ENCODE assay signal across 12 mouse cellular contexts in the genomic region with DNA sequence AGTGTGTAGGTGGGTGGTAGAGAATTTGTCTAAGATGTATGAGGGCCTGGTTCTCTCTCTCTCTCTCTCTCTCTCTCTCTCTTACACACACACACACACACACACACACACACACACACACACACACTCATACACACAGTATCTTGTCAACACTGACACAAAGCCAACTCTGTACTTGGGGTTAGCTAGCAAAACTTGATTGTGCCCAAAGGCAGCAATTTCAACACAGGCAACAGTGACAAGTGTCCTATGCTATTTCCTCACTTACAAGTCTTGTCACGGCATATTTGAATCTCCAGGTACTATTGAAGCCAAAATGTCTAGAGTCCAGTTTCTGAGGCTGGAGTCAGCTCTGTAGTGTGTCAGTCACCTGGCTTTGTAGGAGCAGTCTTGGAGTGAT.
A peak's percentile ranks its signal among the peaks of the same experiment; 100 is the strongest.
DNase-seq lines count a peak whose midpoint lies in the region; ATAC-seq and TF ChIP-seq lines count a peak whose summit lies in the region.
"Had no signal": no experiment of that assay in that cellular context is flagged by ENCODE, and none has a peak within 500 bp of the region (broad histone marks: within the 10 kb centered on the region; RNA-seq: fewer than 3 reads in every experiment).

No protein-coding gene starts in this region.

- intact Hi-C loops in heart, postnatal 14 days (cut with DNase I) = loop anchor here (5.0 kb wide), 1 partner anchor 102 kb away; no protein-coding TSS in a partner anchor

- ATAC-seq in heart, postnatal 0 days (ENCODE audit: insufficient read depth, low read depth) = no peak
- no peak for ATAC-seq in limb, embryonic 13.5 days (ENCODE audit: low FRiP score, low read depth)
- no peak for ATAC-seq in hindbrain, embryonic 11.5 days (ENCODE audit: low FRiP score)

- H3K4me2 ChIP-seq in heart, postnatal 0 days (ENCODE audit: low read depth, low read length) = no peak overlapping the region
- H3K4me2 ChIP-seq in limb, embryonic 13.5 days (replicated peaks) = no peak overlapping the region
- H3K4me2 ChIP-seq in hindbrain, embryonic 11.5 days (replicated peaks; ENCODE audit: low read depth, low read length) = no peak overlapping the region
- H3K4me2 ChIP-seq: hindbrain, embryonic 13.5 days; liver, embryonic 15.5 days had no signal

- WGBS in heart, postnatal 0 days = 71% methylated on average over 1 of the region's 1 CpGs
- WGBS in embryonic facial prominence, embryonic 10.5 days = 76% methylated on average over 1 of the region's 1 CpGs
- 82% methylated on average over 1 of the region's 1 CpGs for WGBS in limb, embryonic 13.5 days
- WGBS in hindbrain, embryonic 11.5 days = 91% methylated on average over 1 of the region's 1 CpGs

- H3K36me3 ChIP-seq in heart, postnatal 0 days (replicated peaks; ENCODE audit: control insufficient read depth, insufficient read depth, low read length) = no peaks in the 10 kb centered on the region
- no peaks in the 10 kb centered on the region for H3K36me3 ChIP-seq in embryonic facial prominence, embryonic 10.5 days (replicated peaks)
- H3K36me3 ChIP-seq in limb, embryonic 13.5 days = no peaks in the 10 kb centered on the region
- H3K36me3 ChIP-seq in hindbrain, embryonic 11.5 days (ENCODE audit: control insufficient read depth, insufficient read depth, low read length) = no peaks in the 10 kb centered on the region
- H3K36me3 ChIP-seq: hindbrain, embryonic 13.5 days; liver, embryonic 15.5 days; midbrain, embryonic 10.5 days had no signal

- H3K27me3 ChIP-seq in heart, postnatal 0 days (ENCODE audit: control insufficient read depth, insufficient read depth, low read length) = no peaks in the 10 kb centered on the region
- no peaks in the 10 kb centered on the region for H3K27me3 ChIP-seq in embryonic facial prominence, embryonic 10.5 days (replicated peaks; ENCODE audit: low read depth, poor library complexity, severe bottlenecking)
- H3K27me3 ChIP-seq in limb, embryonic 13.5 days = no peaks in the 10 kb centered on the region
- H3K27me3 ChIP-seq in hindbrain, embryonic 11.5 days (ENCODE audit: control insufficient read depth, insufficient read depth, low read length) = no peaks in the 10 kb centered on the region
- H3K27me3 ChIP-seq: hindbrain, embryonic 13.5 days; liver, embryonic 15.5 days had no signal

- no peak overlapping the region for H3K4me3 ChIP-seq in heart, postnatal 0 days (ENCODE audit: low read depth, low read length)
- no peak overlapping the region for H3K4me3 ChIP-seq in embryonic facial prominence, embryonic 10.5 days
- H3K4me3 ChIP-seq in limb, embryonic 13.5 days = no peak overlapping the region
- no peak overlapping the region for H3K4me3 ChIP-seq in hindbrain, embryonic 11.5 days (ENCODE audit: low read depth, low read length)
- H3K4me3 ChIP-seq: hindbrain, embryonic 13.5 days; liver, embryonic 15.5 days; midbrain, embryonic 10.5 days had no signal

- no peak for TF ChIP-seq EP300 in heart, postnatal 0 days (IDR thresholded peaks at IDR 0.05; ENCODE audit: low read depth)

- H3K9ac ChIP-seq in heart, postnatal 0 days (replicated peaks; ENCODE audit: low read depth, low read length) = no peak overlapping the region
- no peak overlapping the region for H3K9ac ChIP-seq in limb, embryonic 13.5 days
- no peak overlapping the region for H3K9ac ChIP-seq in hindbrain, embryonic 11.5 days (ENCODE audit: low read depth, low read length)
- H3K9ac ChIP-seq: hindbrain, embryonic 13.5 days; liver, embryonic 15.5 days had no signal

- no peak for TF ChIP-seq CTCF in heart, postnatal 0 days (IDR thresholded peaks at IDR 0.05; ENCODE audit: low read depth)

- H3K9me3 ChIP-seq in heart, postnatal 0 days (replicated peaks; ENCODE audit: control insufficient read depth, low read length) = no peaks in the 10 kb centered on the region
- no peaks in the 10 kb centered on the region for H3K9me3 ChIP-seq in embryonic facial prominence, embryonic 10.5 days
- no peaks in the 10 kb centered on the region for H3K9me3 ChIP-seq in limb, embryonic 13.5 days
- H3K9me3 ChIP-seq in hindbrain, embryonic 11.5 days (ENCODE audit: control insufficient read depth, low read length) = no peaks in the 10 kb centered on the region
- H3K9me3 ChIP-seq: hindbrain, embryonic 13.5 days; liver, embryonic 15.5 days; midbrain, embryonic 10.5 days had no signal

- peak overlapping the region; percentile 96 for H3K27ac ChIP-seq in heart, postnatal 0 days (ENCODE audit: low read depth)
- 0 out of 2 replicates have a peak overlapping the region, but pooled peaks have one; percentile 70 for H3K27ac ChIP-seq in embryonic facial prominence, embryonic 10.5 days (replicated peaks)
- peak overlapping the region; percentile 89 for H3K27ac ChIP-seq in limb, embryonic 13.5 days
- H3K27ac ChIP-seq in hindbrain, embryonic 11.5 days (ENCODE audit: low read depth, low read length) = no peak overlapping the region
- H3K27ac ChIP-seq: liver, embryonic 15.5 days had no signal

- DNase-seq in heart, postnatal 0 days (ENCODE audit: low spot score) = no peak
- no peak for DNase-seq in heart, postnatal 14 days
- DNase-seq in 3134 (ENCODE audit: extremely low read depth, insufficient read length, low spot score) = peak; percentile 38
- no peak for DNase-seq in embryonic facial prominence, embryonic 10.5 days (ENCODE audit: low spot score)
- no peak for DNase-seq in adrenal gland, adult 2 months
- DNase-seq in hindbrain, embryonic 11.5 days (ENCODE audit: low spot score) = no peak
- DNase-seq: adrenal gland, postnatal 10 days; thymus, postnatal 25 days had no signal

- peaks cover 29% of the 10 kb centered on the region for H3K4me1 ChIP-seq in heart, postnatal 0 days (ENCODE audit: control insufficient read depth, insufficient read depth)
- H3K4me1 ChIP-seq in embryonic facial prominence, embryonic 10.5 days = peaks cover 44% of the 10 kb centered on the region
- H3K4me1 ChIP-seq in limb, embryonic 13.5 days = peaks cover 39% of the 10 kb centered on the region
- no peaks in the 10 kb centered on the region; the same call in 1 of the 2 replicates for H3K4me1 ChIP-seq in hindbrain, embryonic 11.5 days (replicated peaks; ENCODE audit: control insufficient read depth, insufficient read depth, low read length)
- H3K4me1 ChIP-seq: liver, embryonic 15.5 days had no signal
